Mouse (Mus musculus): ENCODE data around the gene Vamp3.
"Not testable (repeated sequence)": the region's sequence is repeated elsewhere in the genome, so short reads cannot be mapped to it uniquely, and the experiment has no call there.

The Vamp3 gene

GRCm38 (mm10) chr4:151044037-151044943 lies 13.5 kb downstream of the Vamp3 start, which contains the start of gene Per3:
TSS of gene Per3 (minus strand) at chr4:151044665.
- DNase-seq, result peak; percentile 99

GRCm38 (mm10) chr4:151043281-151043680 lies 14.5 kb downstream of the Vamp3 start:
- DNase-seq, result peak; percentile 52

DNA sequence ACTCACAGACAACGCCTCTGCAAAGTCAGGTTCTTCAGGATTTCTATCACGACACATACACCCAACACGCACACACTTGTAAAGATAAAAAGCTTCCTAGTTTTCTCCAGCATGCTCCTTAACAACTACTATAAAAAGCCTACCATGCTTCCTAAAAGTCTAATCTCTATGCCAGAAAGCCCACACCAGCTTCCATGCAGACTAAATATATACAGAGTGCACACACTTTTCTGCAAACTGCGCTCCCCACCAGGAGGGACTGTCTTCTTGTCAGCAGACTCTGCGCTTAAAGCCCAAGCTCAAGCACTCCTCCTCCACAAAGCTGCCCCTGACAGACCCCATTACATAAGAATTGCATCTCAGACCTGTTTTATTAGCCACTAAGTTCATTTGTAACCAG lies 16.3 kb downstream of the Vamp3 start:
- peak; percentile 32 for DNase-seq

DNA sequence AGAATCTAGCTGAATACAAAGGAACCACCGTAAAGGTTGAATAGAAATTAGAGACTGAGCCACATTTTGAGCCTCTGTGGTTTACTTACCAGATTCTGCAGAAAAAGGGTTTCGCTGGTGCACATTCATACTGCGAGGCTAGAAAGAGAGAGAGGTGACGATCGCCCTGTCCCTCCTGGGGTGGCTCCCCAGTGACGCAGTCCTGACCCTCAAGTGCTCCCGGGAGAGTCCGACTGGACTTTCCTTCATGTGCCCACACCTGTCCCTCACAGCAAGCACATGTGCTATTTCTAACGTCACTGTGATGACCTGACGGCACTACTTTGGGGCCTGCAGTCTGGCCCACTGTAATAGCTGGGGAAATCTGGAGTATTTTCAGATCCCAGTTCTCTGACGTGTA lies 20.0 kb downstream of the Vamp3 start:
- no peak for DNase-seq

DNA sequence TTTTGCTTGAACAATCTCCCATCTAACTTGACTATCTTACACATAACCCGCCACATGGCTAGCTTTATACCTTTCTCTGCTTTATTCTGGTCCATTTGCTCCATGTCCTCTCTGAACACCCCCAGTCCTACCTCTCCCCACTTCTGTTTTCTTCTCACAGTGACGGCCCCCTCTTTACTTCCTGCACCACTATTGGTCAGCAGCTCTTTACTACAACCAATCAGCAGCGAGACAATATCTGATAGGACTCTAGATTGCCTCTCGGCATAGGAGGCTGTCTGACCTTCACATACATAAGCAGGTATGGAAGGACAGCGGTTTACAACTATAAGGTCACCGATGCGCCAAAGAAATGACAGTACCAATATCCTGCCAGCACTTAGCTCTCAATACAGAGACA lies 21.2 kb downstream of the Vamp3 start:
- DNase-seq, result no peak

DNA sequence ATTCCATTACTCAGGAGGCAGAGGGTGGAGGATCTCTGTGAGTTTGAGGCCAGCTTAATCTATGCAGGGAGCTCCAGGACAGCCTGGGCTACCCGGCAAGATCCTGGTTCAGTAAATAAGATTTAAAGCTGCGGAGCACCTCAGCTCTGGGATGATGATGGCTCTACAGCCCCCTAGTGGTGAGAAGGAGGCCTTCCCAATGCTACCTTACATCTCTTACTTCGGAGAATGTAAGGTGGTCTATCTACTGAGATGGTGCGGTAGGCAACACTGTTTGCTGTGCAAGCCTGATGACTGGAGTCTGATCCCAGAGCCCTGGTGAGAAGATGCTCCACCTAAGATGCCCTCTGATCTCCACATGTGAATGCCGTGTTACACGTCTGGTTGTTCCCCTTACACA lies 30.8 kb downstream of the Vamp3 start:
- peak; percentile 35 for DNase-seq

- no peak for DNase-seq
Measured at GRCm38 (mm10) chr4:151024152-151024551, 33.6 kb downstream of the Vamp3 start.

DNA sequence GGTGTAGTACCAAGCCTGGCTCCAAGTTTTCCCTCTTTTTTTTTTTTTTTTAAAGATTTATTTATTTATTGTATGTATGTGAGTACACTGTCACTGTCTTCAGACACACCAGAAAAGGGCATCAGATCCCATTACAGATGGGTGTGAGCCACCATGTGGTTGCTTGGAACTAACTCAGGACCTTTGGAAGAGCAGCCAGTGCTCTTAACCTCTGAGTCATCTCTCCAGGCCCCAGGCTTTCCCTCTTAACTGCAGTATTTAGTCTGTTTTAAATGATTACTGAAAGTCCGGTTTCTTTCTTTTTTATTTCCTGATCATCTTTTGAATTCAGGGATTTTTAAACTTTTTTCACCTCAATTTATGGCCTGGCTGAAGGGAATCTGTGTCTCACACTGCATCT lies 40.4 kb downstream of the Vamp3 start:
- DNase-seq, result not testable (repeated sequence)

DNA sequence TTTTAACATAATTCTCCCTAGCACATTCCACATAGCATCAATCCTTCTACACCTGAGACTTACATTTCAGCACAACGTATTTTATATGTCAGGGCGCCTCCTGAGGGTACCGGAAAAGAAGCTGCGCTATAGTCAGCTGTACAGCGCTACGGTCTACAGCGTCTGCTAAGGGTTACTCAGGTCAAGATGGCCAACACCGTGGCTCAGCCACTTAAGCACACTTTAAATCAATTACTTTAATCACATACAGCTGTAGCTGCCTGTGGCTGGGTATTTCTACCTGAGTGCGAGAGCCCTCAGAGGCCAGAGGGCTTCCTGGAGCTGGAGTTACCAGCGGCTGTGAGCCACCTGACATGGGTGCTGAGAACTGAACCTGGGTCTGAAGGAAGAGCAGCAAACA lies 41.8 kb downstream of the Vamp3 start:
- no peak for DNase-seq

DNA sequence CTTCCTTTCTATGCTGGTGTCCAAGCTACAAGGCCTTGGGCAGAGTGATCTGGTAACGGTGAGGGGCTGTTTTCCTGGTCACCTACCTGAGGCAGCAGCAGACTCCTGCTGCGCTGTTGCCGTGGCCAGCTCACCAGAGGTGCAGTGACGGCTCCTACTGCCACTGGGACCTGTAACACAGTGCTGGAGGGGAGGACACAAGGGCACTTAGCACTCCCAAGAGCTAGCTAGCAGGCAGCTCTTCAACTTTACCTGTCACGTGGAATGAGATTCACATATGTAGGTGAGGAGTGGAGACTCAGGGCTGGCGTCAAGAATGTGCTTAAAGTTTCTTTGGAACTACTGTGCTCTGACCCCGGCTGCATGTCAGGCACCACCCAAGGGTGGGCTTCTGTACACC lies 47.4 kb downstream of the Vamp3 start:
- DNase-seq, result no peak

DNA sequence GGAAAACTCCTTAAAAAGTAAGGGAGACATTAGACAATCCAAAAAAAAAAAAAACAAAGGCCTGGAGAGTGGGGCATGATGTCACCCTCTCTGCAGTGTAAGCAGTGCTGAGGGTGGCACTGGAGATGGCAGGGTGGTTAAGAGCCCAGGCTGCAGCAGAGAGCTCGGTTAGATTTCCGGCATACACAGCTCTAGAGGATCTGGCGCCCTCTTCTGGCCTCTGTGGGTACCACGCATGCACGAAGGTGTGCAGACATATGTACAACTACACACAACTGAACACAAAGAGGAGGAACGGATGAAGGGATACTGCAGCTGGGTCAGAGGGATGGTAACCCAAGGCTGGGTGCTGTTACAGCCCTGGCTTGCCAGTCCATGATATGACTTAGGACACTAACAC lies 50.8 kb downstream of the Vamp3 start:
- DNase-seq, result no peak

GRCm38 (mm10) chr4:151005656-151006318 lies 52.0 kb downstream of the Vamp3 start:
- DNase-seq, result no peak

- no peak for DNase-seq
Measured at GRCm38 (mm10) chr4:151001397-151001796, 56.4 kb downstream of the Vamp3 start.

- no peak for DNase-seq
Measured at GRCm38 (mm10) chr4:150998626-150999025, 59.1 kb downstream of the Vamp3 start.
